Mouse (Mus musculus): ENCODE data around the gene Gm9821.

Gene Gm9821

DNA sequence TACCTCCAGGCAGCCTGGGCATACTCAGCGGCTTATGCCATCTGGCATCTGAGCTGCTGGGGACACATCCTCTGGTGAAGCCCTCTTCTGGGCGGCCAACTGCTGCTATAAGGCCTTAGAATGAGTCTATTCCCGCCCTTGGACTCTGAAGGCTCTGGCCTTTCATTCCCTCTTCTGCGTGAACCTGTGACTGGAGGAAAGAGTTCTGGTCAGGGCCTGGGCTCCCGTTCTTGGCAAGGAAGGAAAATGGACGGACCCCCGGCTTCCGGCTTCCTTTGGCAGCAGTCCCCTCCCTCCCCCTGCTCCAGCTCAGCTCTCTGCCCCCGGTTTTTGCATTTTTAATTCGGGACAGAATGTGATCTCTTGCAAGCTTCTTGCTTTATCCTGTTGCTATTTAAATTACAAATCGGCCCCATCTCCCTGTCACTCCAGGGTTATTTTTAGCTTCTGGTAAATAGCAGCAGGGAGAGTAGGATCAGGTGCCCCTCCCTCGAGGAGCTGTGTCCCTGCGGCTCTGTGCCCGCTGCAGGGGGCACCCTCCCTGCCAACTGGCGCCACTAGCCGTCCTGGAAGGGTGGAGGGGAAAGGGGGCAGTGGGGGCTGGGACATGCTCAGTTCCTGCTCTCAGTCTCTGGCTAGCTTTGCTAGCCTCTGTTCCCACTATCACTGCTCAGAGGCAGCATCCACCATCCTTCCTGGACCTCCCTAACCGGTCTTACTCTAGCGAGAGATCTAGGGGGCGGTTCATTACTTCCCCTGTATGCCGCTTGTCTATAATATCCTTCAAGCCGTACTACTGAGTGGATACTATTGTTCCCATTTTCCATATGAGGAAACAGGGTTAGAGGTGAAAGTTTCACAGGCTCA, 26.0 kb downstream of the Gm9821 start:
- no peak for DNase-seq (ENCODE audit: low spot score in 2 of 2)

DNA sequence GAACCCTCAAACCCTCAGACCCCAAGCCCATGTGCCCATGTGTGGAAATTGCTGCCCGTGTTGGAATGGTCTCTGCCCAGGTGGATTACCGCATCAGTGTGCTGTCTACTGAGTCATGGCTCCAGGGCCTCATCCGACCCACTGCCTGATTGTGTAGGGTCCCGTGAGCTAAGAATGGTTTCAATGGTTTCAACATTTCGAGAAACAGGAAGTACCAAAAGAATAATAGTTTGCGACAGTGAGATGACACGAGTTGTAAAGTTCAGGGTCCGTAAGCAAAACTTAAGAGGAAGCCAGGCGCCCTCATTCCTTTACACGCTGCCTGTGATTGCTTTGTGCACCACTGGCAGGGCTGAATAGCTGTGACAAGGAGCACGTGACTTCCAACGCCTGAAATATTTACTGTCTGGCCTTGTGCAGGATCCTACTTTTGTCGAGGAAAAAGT, 26.6 kb downstream of the Gm9821 start:
- DNase-seq (ENCODE audit: low spot score in 2 of 2), result no peak

DNA sequence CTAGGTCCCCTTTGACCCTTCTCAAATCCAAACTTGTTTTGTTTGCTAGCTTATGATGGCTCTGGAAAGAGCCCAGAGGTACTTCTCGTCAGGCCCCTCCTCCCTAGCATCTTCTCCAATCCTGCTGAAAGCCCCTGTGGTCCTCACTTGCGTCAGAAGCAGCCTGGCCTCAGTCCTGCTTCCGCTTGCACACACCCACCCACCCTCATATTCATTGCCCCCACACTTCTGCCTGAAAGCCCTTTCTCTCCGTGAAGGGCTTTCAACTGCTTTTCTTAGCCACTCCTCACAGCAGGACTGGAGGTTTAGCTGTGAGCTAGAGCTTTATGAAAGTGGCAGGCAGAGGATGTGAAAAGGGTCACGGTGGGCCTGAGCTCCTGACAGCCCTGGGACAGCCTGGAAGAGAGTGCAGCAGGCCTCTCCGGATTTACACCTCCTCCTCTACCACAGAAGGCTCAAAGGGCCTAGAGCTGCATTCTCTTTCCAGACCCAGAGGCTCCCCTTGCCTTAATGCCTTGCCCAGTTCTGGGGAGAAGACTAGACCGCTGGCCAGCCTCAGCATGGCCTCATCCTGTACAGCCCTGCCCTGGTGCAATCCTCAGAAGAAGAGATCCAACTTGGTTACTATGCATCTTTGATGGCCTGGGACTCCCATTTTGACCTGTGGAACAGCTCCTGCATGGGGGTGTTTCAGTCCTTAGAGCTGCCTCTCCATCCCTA, 28.1 kb downstream of the Gm9821 start:
- DNase-seq (ENCODE audit: low spot score in 2 of 2), result no peak

DNA sequence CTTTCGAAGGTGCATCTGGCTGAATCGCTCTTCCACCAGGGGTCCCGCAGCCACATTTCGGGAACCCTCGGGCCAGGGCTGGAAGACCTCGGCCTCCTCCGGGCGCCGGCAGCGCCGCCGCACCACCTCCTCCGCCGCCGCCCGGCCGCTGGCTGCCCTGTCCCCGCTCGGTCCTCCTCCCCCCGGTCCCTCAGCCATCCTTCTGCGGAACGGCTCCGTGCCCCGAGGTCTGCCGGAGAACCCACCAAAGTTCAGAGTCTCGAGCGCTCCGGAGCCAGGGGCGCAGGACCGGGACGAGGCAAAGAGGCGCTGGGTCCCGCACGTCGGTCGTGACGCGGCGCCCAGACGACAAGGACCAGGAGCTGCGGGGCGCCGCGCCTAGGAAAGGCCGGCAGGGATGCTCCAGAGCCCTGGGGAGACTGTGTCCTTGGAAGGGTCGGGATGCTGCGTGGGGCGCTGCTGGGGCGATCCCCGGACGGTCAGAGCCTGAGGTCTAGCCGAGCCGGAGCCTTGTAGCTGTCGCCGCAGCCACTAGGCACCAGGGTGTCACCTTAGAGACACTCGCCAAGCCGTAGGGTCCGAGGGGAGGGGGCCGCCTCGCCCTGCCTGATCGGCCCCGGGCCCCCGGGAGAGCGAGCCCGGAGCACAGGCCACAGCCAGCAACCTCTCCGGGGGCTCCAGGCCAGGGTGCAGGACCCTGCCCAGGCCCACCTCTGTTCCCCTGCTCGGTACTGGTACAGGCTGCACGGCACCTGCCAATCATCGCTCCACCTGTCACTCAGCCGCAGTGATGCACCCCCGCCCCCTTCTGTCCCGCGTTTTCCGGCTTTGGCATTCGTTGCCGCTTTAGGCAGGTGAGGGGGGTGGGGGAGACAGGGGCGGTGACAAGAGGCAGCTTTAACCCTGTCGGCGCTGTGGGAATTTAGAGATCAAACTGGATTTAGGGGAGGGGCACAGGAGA, 30.4 kb downstream of the Gm9821 start, which contains the start of gene Dgkz:
Gene Dgkz, minus strand, starts transcription at position 284 of the 961 bp plus-strand sequence.
- DNase-seq (ENCODE audit: low spot score in 2 of 2), result no peak

DNA sequence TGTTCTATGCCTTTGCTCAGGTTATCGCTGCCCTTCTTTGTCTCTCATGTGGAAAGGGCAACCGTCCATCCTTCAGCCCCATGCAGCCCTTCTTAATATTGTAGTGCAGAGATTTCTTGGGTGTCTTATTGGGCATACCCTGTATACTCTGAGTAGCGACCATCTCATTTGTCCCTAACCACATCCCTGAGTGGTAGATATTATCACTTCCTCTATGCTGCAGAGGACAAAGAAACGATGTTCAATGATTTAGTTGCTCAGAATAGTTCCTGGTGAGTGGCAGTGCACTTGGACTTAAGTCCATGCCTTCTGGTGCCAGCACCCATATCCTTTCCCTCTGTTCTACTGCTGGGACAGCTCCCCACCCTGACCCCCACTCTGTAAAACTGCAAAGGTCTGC, 32.5 kb downstream of the Gm9821 start:
- no peak for DNase-seq (ENCODE audit: low spot score in 2 of 2)

DNA sequence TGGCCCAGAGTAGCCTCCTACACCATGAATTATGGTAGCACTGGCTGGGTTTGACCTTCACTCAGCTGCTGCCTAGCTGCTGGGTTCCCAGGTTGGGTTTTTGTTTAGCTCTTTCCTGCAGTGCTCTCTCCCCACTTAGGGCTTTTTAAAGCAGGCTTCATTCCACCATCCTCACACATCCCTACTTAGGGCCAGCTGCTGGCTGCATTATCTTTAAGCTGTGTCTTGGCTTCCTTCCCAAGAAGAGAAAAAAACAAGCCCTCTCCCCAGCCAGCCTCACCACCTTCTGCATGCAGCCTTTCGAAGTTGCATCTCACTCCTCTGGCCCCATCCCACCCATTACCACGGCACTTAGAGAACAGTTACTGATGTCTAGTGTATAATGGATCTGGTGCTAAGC, 33.0 kb downstream of the Gm9821 start:
- DNase-seq (ENCODE audit: low spot score in 2 of 2), result no peak

DNA sequence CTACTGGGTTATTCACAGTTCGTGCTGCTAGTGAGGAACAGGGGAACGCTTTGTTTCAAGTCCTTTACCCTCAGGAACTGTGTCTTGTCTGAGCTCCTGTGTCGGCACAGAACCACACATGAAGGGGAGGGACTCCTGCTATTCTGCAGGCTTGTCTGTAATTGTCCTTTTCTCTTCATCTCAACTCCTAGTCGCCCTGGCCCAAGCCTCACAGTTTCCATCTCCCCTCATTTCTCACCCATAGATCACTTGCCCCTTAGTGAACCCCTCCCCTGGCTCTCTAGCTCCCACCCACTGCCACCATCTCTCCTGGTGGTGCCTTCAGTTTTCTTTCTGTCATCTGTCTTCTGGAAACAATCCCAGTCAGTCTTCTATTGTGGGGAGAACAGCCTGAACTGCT, 34.7 kb downstream of the Gm9821 start:
- DNase-seq (ENCODE audit: low spot score in 2 of 2), result no peak

DNA sequence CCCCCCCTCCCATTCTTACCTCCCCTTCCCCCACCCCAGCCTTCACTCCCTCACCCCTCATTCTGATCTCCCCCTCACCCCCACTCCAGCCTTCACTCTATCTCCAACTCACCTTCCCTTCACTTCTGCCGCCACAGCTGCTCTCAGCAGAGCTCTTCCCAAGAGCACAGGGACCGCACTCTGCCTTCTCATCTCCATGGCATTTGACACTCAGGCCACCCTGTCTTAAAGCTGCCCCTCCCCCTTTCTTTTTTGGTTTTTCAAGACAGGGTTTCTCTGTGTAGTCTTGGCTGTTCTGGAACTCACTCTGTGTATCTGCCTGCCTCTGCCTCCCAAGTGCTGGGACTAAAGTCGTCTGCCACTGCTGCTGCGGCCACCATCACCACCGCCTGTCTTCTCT, 35.3 kb downstream of the Gm9821 start:
- no peak for DNase-seq (ENCODE audit: low spot score in 2 of 2)

DNA sequence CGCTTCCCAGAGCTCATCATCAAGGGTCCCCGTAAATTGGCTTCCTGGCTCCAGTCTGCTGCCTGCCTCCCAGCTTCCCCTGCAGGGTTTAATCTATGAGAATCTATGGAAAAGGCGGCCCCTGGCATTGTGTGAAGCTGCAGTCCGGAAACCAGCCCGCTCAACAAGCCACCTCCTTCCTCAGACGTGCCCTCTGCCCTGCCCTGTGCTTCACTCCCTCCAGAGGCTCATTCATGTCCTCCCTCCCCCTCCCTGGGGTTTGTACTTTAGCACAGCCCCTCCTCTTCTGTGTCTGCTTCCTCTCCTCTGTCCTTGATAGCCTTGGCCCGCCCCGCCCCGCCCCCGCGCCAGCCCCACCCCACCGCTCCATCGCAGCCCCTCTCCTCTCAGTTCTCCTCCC, 38.9 kb downstream of the Gm9821 start:
- no peak for DNase-seq (ENCODE audit: low spot score in 2 of 2)

DNA sequence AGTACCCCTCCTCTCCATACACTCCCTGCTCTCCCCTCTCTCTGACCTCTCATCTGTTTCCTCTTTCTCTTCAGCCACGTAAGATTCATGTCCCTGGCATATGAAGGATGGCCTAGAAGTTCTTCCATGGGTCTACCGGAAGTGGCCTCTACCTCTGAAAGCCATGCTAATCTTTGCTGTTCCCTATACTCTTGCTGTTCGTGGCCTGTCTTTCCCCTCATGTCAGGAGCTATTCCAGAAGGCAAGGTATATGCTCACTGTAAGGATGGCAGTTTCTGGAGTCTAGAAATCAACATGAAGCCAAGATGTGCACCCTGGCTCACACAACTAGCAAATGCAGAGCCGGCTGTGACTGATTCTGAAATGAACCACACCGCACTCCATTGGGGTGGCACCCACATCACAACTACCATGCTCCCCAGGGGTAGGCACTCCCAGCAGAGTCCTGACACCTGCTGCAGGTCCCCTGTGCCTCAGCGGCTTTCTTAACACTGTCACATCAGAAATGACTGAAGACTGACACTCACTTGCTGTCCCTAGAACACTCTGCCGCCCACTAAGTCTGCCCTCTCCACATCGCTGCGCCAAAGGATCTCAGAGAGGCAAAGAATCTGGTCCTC, 39.5 kb downstream of the Gm9821 start:
- DNase-seq (ENCODE audit: low spot score in 2 of 2), result no peak

DNA sequence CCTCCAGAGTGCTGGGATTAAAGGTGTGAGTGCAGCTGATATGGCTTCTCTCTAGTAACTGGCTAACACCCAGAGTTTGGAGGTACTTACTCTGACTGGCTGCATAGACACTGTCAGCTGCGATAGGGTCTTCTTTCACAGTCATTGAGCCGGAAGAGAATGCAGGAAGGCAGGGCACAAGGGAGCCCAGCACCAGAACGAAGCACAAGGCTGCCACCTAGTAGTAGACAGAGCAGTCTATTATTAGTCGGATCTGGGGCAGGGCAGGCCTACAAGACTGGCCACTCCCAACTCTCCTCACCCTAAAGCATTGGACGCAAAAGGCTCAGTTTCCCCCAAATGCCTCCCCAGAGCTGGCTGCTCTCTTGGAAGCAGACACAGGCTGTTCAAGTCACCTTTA, 40.6 kb downstream of the Gm9821 start:
- DNase-seq (ENCODE audit: low spot score in 2 of 2), result no peak

DNA sequence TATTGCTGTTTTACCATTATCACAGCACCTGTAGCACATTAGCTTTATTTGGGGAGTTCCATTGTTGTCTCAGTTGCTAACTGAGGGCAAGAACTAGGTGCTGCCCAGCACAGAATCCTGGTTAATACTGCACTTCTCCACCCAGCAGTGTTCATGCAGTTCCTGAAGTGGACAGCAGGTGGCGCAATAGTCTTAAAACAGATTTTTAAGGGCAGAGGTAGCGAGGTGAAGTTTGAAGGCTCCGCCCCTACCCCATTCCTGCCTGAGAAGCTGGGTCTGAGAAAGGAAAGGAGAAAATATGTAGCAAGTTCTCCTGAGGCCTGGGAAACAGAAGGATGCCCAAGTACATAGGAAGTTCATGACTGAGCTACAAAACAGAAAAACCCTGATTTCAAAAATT, 42.0 kb downstream of the Gm9821 start:
- DNase-seq (ENCODE audit: low spot score in 2 of 2), result peak; percentile 79 to 90

DNA sequence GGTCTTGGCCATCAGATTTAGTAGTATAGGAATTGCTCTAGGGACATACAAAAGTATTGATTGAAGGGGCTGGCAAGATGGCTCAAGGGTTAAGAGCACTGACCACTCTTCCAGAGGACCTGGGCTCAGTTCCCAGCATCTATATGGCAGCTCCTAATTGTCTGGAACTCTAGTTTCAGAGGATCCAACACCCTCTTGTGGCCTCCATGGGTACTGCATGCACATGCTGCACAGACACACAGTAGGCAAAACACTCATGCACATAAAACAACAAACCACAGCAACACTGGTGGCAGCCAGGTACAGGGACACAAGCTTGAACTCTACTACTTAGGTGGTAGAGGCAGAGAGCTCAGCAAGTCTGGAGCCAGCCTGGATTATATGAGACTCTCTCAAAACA, 44.2 kb downstream of the Gm9821 start:
- DNase-seq (ENCODE audit: low spot score in 2 of 2), result no peak

DNA sequence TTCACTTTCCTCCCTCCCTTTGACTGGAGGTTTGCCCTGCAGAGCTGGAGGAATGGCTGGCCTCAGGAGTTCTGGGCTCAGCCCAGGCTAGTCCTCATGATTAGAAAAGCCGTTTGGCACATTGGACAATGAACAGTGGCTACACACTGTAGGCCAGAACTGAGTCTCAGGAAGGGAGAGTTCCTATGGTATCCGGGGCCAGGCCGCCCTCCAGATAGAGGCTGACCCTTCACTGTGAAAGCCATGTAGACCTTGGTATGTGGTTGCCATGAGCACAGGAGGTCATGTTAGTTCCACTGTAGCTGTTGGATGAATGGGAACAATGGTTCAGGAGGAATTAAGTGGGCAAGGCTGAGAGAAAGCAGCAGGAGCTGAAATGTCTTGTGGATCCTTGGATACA, 47.9 kb downstream of the Gm9821 start:
- DNase-seq (ENCODE audit: low spot score in 2 of 2), result no peak

DNA sequence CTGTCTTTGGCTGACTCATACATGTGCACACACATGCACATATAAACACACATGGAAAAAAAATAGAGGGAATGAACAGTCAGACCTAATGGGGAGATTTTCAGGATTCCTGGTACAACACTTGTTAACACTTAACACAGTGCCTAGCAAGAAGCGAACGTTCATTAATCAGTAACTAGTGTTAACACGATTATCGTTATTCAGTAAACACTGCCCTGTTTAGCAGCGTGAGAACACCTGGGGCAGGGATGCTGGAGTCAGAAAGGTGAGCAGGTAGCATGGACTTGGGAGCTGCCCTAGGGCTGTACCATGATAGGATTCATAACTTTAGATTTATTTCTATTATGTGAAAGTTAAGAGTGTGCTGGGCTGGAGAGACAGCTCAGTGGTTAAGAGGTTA, 50.5 kb downstream of the Gm9821 start:
- no peak for DNase-seq (ENCODE audit: low spot score in 2 of 2)

Measured in cerebellum, postnatal 4 days (tissue).